Mouse (Mus musculus) adrenal gland, postnatal 4 days (tissue): Measurements from ENCODE around the gene Cd244a. TPM values are rescaled to one million over a fixed set of nuclear protein-coding genes. Genes with fewer than 3 reads are reported as not detected.

Experiments used
- DNase-seq, 2 experiments: peaks; one replicate each; pipeline ENCODE4 v3.0.0; 2021 to 2022; ENCODE audit warnings: low spot score in 2 of 2, mixed read lengths in 2 of 2
- long read RNA-seq, 2 experiments: library from polyadenylated mRNA; stranded (forward); transcript quantifications; one replicate each; pipeline ENCODE4 v2.0.0; 2021
- total RNA-seq, 2 experiments: library from RNA; stranded (reverse); gene quantifications; 2 replicates each; pipeline ENCODE4 v1.2.3; 2021

Gene Cd244a
- under 1 TPM; 0.14 to 0.31 TPM for total RNA-seq
- long read RNA-seq, experiment 1, partial matches to known transcripts: 0 of 1 reads
- long read RNA-seq, experiment 1, other reads (novel, unspliced or antisense): 1 of 1 reads
- long read RNA-seq, experiment 2: 0 reads

- no peak for DNase-seq
These were observed at the start of gene Cd244a for GRCm38 (mm10) chr1:171558898-171559297. Cd244a (plus strand) TSS chr1:171559193.

GRCm38 (mm10) chr1:171513234-171513633, 45.8 kb upstream of the Cd244a start:
- DNase-seq: no peak

- no peak for DNase-seq
These were observed 45.2 kb upstream of the Cd244a start for GRCm38 (mm10) chr1:171513760-171514159.

- no peak for DNase-seq
These were observed 44.0 kb upstream of the Cd244a start for GRCm38 (mm10) chr1:171515039-171515438.

GRCm38 (mm10) chr1:171515557-171515956, 43.4 kb upstream of the Cd244a start:
- no peak for DNase-seq

DNA sequence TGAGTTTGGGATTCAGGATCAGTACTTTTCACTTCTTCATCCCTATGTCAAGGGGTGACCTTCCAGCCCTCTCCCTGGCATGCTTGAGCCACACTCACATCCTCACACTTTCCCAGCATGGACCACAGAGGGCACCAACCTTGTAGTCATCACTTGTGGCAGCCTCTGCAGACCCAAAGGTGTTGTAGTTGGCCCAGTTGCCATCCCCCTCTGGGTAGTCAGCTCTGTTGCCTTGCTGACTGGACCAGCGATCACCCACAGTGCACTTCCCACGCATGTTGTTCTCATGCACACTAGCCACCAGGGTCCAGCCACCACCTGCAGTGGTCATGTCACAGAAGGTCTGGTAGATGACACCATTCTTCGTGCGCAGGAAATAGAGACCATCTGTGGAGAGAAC, 27.6 kb upstream of the Cd244a start:
- DNase-seq: no peak

GRCm38 (mm10) chr1:171532830-171533229, 26.2 kb upstream of the Cd244a start:
- DNase-seq: no peak

DNA sequence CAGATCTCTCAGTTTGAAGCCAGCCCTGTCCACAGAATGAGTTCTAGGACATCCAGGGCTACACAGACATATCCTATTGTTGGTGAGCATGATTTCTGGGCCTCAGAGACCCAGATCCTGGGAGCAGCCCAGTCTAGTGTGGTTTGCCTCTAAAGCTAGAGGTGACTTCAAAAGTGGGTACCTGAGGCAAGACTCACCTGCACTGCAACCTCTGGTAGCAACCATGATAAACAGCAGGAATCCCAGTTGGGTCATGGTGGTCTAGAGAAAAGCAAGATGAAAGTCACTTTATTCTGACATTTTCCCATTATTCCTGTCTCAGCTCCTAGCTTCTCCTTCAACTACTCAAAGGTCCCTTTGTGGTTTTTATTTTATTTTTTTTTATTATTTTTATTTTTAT, 24.4 kb upstream of the Cd244a start:
- DNase-seq: no peak

- DNase-seq: no peak
These were observed 23.8 kb upstream of the Cd244a start, which contains the start of gene Itln1 for GRCm38 (mm10) chr1:171535194-171535593. Itln1 (minus strand) TSS chr1:171535294.

DNA sequence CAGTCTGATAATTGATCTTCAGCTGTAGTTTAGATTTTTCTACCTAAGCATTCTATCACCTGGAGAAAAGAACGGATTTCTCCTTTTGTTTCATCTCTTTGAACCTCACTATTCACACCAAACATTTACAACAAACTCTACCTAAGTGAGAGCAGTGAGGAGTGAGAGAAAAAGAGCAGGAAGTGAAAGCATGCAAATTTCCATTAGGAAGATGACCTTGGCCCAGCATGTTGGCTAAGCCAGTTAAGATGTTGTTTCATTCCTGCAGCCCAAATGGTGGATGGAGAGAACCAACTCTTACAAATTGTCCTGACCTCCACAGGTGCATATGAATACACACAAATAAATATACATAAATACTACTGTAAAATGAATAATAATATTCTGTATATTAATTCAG, 18.3 kb upstream of the Cd244a start:
- no peak for DNase-seq

- no peak for DNase-seq
These were observed 7.7 kb upstream of the Cd244a start for GRCm38 (mm10) chr1:171551326-171551725.

DNA sequence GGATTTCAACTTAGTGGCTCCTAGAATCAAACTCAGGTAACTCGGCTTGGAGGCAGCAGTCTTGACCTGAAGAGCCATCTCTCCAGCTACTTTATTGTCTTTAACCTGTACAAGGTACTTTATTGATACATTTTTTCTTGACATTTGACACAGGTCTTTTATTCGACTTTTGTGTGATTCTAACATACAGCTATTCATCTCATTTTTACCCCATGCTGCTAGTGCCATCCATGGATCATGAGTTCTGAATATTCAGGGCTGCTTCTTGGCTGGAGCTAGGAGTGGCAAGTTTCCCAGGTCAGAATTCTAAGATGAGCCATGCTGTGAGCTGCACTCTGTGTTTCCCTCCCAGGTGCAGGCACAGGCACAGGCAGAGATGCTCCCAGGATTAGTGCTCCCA, 6.8 kb upstream of the Cd244a start:
- DNase-seq: no peak

DNA sequence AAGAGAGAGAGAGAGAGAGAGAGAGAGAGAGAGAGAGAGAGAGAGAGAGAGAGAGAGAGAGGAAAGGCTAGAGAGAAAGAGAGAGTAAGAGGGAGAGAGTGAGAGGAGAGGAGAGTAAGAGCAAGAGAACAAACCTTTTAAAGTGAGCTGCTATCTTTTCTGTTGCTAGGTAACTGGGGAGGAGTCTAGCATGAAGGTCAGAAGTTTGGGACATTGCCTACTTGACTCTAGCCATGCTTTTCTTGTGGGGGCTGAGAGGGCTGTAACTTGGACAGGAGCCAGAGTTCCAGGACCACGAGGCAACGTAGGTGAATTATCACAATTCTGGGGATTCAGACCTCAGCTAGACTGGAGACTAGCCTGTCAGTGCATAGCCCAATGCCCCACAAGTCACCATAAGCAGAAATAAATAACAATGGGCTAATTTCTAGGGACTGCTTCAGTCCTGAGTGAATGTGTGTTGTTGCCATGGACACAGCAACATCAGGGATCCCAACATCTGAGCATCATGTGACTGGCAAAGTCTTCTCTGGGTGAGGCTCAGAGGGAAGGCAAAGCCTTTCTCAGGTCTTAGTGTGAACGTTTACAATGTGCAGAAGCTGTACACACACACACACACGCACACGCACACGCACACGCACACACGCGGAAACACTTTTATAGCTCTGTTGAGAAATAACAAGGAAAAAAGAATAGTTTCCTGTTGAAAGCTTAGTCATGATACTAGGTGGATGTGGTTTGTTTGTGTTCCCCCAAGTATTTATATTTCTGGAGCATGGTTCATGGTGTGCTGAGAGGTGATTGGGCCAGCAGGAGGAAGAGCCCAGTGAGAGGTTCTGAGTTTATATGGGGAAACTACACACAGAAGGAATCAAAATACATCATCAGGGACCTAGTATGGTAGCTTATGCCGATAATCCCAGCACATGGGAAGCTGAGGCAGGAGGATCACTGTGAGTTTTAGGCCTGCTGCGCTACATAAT, 5.3 kb upstream of the Cd244a start:
- DNase-seq: no peak

DNA sequence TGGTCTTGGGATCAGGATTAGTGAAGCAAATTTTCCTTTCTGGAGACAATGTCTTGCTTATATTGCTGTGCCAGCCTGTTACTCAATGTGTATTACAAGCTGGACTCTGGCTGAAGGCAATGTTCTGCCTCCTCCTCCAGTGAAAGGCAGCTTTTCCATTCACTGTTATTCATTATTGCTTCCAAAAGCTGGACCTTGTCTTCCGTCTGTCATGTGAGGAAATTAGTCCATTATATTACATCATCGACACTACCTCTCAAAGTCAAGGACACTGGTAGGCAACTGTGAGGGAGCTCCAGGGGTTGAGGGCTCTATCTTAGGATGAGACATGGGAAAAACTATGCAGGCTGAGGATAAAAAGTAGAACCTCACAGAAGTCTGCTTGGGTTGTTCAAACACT, 2.6 kb upstream of the Cd244a start:
- DNase-seq: no peak

- no peak for DNase-seq
These were observed 586 bp upstream of the Cd244a start for GRCm38 (mm10) chr1:171558407-171558806.

DNA sequence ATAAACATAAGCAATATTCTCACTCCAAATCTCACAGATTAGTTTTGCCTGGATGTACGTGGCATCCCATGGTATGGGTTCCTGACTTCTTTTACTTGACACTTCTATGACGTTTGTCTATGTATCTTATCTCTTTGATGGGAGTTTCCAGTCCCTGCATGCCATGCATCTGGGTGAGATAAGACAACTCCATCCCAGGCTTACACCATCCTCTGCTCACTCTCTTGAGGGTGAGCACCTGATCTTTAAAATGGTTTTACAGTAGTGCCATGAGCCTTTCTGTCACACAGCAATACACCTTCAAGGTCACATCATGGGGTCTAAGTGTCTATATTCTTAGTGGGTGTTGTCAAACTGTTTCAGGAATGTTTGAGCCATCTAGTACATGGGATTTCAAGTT, 1.3 kb downstream of the Cd244a start:
- DNase-seq: no peak

- no peak for DNase-seq
These were observed 2.2 kb downstream of the Cd244a start for GRCm38 (mm10) chr1:171561200-171561599.

DNA sequence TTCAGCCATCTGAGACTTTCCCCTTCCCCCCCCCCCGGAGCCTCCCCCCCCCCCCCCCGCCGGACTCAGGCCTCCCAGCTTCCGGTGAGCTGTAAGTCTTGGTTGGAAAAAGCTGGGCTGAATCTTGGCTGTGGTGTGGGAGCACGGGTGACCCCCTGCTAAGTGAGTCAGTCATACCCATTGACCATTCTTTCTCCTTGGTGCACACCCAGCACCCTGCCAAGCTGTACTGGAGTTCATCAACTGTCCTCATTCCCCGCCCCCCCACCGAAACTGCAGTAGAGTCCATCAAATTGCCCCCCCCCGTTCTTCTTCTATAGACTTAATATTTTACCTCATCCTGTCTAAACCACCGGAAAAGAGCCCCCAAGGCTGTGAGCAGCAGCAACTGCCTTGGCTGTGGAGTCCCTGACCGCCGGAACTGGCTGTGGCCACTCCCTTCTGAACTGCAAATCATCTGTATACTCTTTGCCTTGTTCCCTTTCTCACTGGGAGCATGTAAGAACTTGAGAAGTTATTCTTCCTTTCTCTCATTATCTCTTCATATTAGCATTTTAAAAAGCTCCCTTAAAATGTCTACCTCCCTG, 2.7 kb downstream of the Cd244a start:
- no peak for DNase-seq

- no peak for DNase-seq
These were observed 4.0 kb downstream of the Cd244a start for GRCm38 (mm10) chr1:171563042-171563441.

GRCm38 (mm10) chr1:171564247-171564646, 5.3 kb downstream of the Cd244a start:
- DNase-seq: no peak

DNA sequence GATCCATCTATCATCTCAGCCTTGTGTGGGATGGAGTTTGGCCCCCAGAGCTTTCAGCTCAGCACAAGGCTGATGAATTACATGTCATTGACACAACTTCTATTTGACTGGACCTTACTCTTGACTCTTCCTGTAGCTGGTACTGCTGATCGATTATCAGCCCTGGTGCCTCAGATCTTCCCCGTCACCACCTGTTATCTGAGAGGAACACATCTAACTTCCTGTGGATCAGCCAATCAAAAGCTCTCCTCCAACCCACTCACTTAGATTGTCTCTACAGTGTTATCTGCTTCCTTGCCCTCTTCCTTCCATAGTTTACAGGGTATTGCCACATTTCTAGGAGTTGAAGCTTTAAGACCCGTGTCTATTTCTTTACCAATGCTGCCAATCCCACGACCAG, 6.9 kb downstream of the Cd244a start:
- no peak for DNase-seq

- DNase-seq: peak in 1 of 2 experiments; percentile 15
These were observed 7.8 kb downstream of the Cd244a start for GRCm38 (mm10) chr1:171566777-171567176.
